Mouse (Mus musculus) CH12.LX (cell line): ENCODE measurements around the gene Pon3. TPM values are rescaled to one million over a fixed set of nuclear protein-coding genes. Genes with fewer than 3 reads are reported as not detected.

Source experiments
- DNase-seq: peaks from one replicate; pipeline ENCODE4 v3.0.0-alpha.2; 2013; ENCODE audit errors: extremely low read depth
- H3K27ac ChIP-seq: 2 replicates; pipeline ENCODE4 v1.5.1; 2012; ENCODE audit warnings: low read depth, mild to moderate bottlenecking, control low read depth, moderate library complexity; ENCODE audit not compliant: insufficient read depth
- H3K27me3 ChIP-seq: replicated peaks from 2 replicates; pipeline ENCODE3; 2012; ENCODE audit warnings: inconsistent platforms
- H3K36me3 ChIP-seq, 2 experiments: replicated peaks in 1 of 2; 2 replicates each; pipeline versions ENCODE3 to v1.6.1; 2012; ENCODE audit warnings: inconsistent platforms in 1 of 2, low read length in 1 of 2, mild to moderate bottlenecking in 1 of 2, mixed read lengths in 1 of 2, moderate library complexity in 1 of 2; ENCODE audit not compliant: control insufficient read depth in 1 of 2, insufficient read depth in 1 of 2
- H3K4me1 ChIP-seq, 2 experiments: 2 replicates each; pipeline ENCODE4 v1.6.1; 2012; ENCODE audit warnings: inconsistent platforms in 1 of 2, moderate library complexity in 1 of 2; ENCODE audit not compliant: insufficient read depth in 2 of 2, control insufficient read depth in 1 of 2
- H3K4me2 ChIP-seq: 2 replicates; pipeline ENCODE4 v1.6.1; 2012; ENCODE audit warnings: low read depth, mild to moderate bottlenecking, control low read depth; ENCODE audit not compliant: poor library complexity, insufficient read depth, severe bottlenecking
- H3K4me3 ChIP-seq, 3 experiments: fragments of 150-350 bp in 1 of 3; sonication (generic) in 1 of 3; replicated peaks in 1 of 3; 2 replicates each; pipeline versions ENCODE3 to v1.5.1; 2011 to 2012; ENCODE audit warnings: low read depth in 2 of 3, low read length in 2 of 3, mild to moderate bottlenecking in 2 of 3, moderate library complexity in 2 of 3, control low read depth in 1 of 3, improper control_type of control experiment in 1 of 3, inconsistent platforms in 1 of 3, mixed read lengths in 1 of 3; ENCODE audit not compliant: poor library complexity in 1 of 3
- H3K79me2 ChIP-seq: replicated peaks from 2 replicates; pipeline ENCODE4 v1.6.1; 2012; ENCODE audit warnings: mild to moderate bottlenecking, moderate library complexity; ENCODE audit not compliant: control insufficient read depth, poor library complexity, insufficient read depth, severe bottlenecking; ENCODE audit errors: extremely low read depth
- H3K9ac ChIP-seq: 2 replicates; pipeline ENCODE4 v1.6.1; 2012; ENCODE audit warnings: low read depth, mild to moderate bottlenecking, control low read depth, moderate library complexity; ENCODE audit not compliant: insufficient read depth
- H3K9me3 ChIP-seq: replicated peaks from 2 replicates; pipeline ENCODE3; 2012; ENCODE audit warnings: low read length, inconsistent platforms, mixed read lengths
- BHLHE40 ChIP-seq: IDR thresholded peaks from 2 replicates; pipeline ENCODE4 v1.6.1; 2011; ENCODE audit warnings: mild to moderate bottlenecking, low read depth, low read length, improper control_type of control experiment
- CHD2 ChIP-seq: IDR thresholded peaks from 2 replicates; pipeline ENCODE4 v1.6.1; 2011; ENCODE audit warnings: low read length, improper control_type of control experiment
- CTCF ChIP-seq, 2 experiments: IDR thresholded peaks in 1 of 2; conservative IDR thresholded peaks in 1 of 2; 2 replicates each; pipeline ENCODE4 v1.5.1; 2011 to 2012; ENCODE audit warnings: low read depth in 2 of 2, low read length in 2 of 2, improper control_type of control experiment in 1 of 2, inconsistent platforms in 1 of 2, mild to moderate bottlenecking in 1 of 2, moderate library complexity in 1 of 2
- GABPA ChIP-seq: IDR thresholded peaks from 2 replicates; pipeline ENCODE4 v1.6.1; 2012; ENCODE audit warnings: low read depth, low read length, improper control_type of control experiment, inconsistent platforms; ENCODE audit not compliant: insufficient replicate concordance
- IRF4 ChIP-seq: IDR thresholded peaks from 2 replicates; pipeline ENCODE4 v1.6.1; 2014; ENCODE audit warnings: low read depth, mild to moderate bottlenecking, inconsistent platforms, low read length, improper control_type of control experiment
- JUN ChIP-seq: IDR thresholded peaks from 2 replicates; pipeline ENCODE4 v1.6.1; 2011; ENCODE audit warnings: low read depth, mild to moderate bottlenecking, low read length, improper control_type of control experiment, moderate library complexity; ENCODE audit not compliant: insufficient read depth
- JUND ChIP-seq: conservative IDR thresholded peaks from 2 replicates; pipeline ENCODE4 v1.6.1; 2011; ENCODE audit warnings: low read depth, low read length, improper control_type of control experiment
- KAT2A ChIP-seq: IDR thresholded peaks from 2 replicates; pipeline ENCODE4 v1.6.1; 2012; ENCODE audit warnings: low read length, improper control_type of control experiment, inconsistent platforms; ENCODE audit not compliant: insufficient replicate concordance
- MAFK ChIP-seq: IDR thresholded peaks from 2 replicates; pipeline ENCODE4 v1.6.1; 2011; ENCODE audit warnings: low read length, improper control_type of control experiment; ENCODE audit not compliant: insufficient replicate concordance
- MAX ChIP-seq: IDR thresholded peaks from 2 replicates; pipeline ENCODE4 v1.6.1; 2011; ENCODE audit warnings: low read length, improper control_type of control experiment
- MEF2A ChIP-seq: IDR thresholded peaks from 2 replicates; pipeline ENCODE4 v1.6.1; 2014; ENCODE audit warnings: low read depth, mild to moderate bottlenecking, inconsistent platforms, low read length, improper control_type of control experiment, borderline replicate concordance
- MXI1 ChIP-seq: IDR thresholded peaks from 2 replicates; pipeline ENCODE4 v1.6.1; 2011; ENCODE audit warnings: mild to moderate bottlenecking, low read depth, low read length, improper control_type of control experiment
- MYC ChIP-seq: IDR thresholded peaks from 2 replicates; pipeline ENCODE4 v1.6.1; 2011; ENCODE audit warnings: low read depth, mild to moderate bottlenecking, improper control_type of control experiment, low read length
- NELFE ChIP-seq: IDR thresholded peaks from 2 replicates; pipeline ENCODE4 v1.6.1; 2011; ENCODE audit warnings: low read depth, low read length, improper control_type of control experiment
- POLR2AphosphoS2 ChIP-seq: IDR thresholded peaks from 2 replicates; pipeline ENCODE4 v1.6.1; 2011; ENCODE audit warnings: low read depth, low read length, improper control_type of control experiment
- RCOR1 ChIP-seq: conservative IDR thresholded peaks from 2 replicates; pipeline ENCODE4 v1.6.1; 2012; ENCODE audit warnings: low read depth, mild to moderate bottlenecking, inconsistent platforms, low read length, improper control_type of control experiment
- SIN3A ChIP-seq: IDR thresholded peaks from 2 replicates; pipeline ENCODE4 v1.6.1; 2012; ENCODE audit warnings: low read length, improper control_type of control experiment, inconsistent platforms
- SMC3 ChIP-seq: IDR thresholded peaks from 2 replicates; pipeline ENCODE4 v1.6.1; 2011; ENCODE audit warnings: low read depth, low read length, improper control_type of control experiment
- TBP ChIP-seq: conservative IDR thresholded peaks from 2 replicates; pipeline ENCODE4 v1.6.1; 2011; ENCODE audit warnings: low read depth, low read length, improper control_type of control experiment
- USF1 ChIP-seq: IDR thresholded peaks from 2 replicates; pipeline ENCODE4 v1.6.1; 2014; ENCODE audit warnings: low read depth, mild to moderate bottlenecking, inconsistent platforms, low read length, improper control_type of control experiment
- USF2 ChIP-seq: conservative IDR thresholded peaks from 2 replicates; pipeline ENCODE4 v1.6.1; 2011; ENCODE audit warnings: low read depth, low read length, improper control_type of control experiment
- ZC3H11A ChIP-seq: IDR thresholded peaks from 2 replicates; pipeline ENCODE4 v1.6.1; 2012; ENCODE audit warnings: low read depth, mild to moderate bottlenecking, inconsistent platforms, low read length, improper control_type of control experiment
- ZMIZ1 ChIP-seq: IDR thresholded peaks from 2 replicates; pipeline ENCODE4 v1.6.1; 2012; ENCODE audit warnings: low read depth, mild to moderate bottlenecking, inconsistent platforms, low read length, improper control_type of control experiment
- ZNF384 ChIP-seq: IDR thresholded peaks from 2 replicates; pipeline ENCODE4 v1.6.1; 2012; ENCODE audit warnings: low read depth, low read length, improper control_type of control experiment, inconsistent platforms
- dilution Hi-C: fragments of 300-500 bp; cut with MboI; formaldehyde crosslinking; loops from 2 replicates; pipeline ENCODE4 v1.14.3; 2020; ENCODE audit warnings: low sequenced_read_pairs; ENCODE audit not compliant: extremely low pct_unique_long_range_greater_than_20kb, extremely low pct_ligation_motif_present
- in situ Hi-C: fragments of 300-500 bp; cut with MboI; formaldehyde crosslinking; loops from 3 replicates; pipeline ENCODE4 v1.14.3; 2019; ENCODE audit warnings: low sequenced_read_pairs, low pct_ligation_motif_present, low pct_unique_long_range_greater_than_20kb, mixed read lengths
- polyA plus RNA-seq: library from polyadenylated mRNA; unstranded; fragments of >175 nt; gene quantifications from 2 replicates; pipeline ENCODE4 v1.2.1, GENCODE M21; 2012; ENCODE audit warnings: low read depth; ENCODE audit not compliant: insufficient read length
- total RNA-seq, 2 experiments: library from RNA; depleted of rRNA; stranded (reverse); fragments of 300-350 nt in 1 of 2; fragments of >200 nt in 1 of 2; gene quantifications; 2 replicates each; pipeline ENCODE4 v1.2.3; 2012 to 2014

Gene Pon3
- total and polyA plus RNA-seq, 3 experiments = 13.4 to 33.1 (median 27.5) TPM

- DNase-seq = no peak
- no peaks in the 10 kb centered on the region for H3K4me1 ChIP-seq
- in situ Hi-C loops = no loop called here
- no peak overlapping the region for H3K27ac ChIP-seq
- dilution Hi-C loops = no loop called here
- H3K4me3 ChIP-seq = no peak overlapping the region
- no peaks in the 10 kb centered on the region for H3K27me3 ChIP-seq
- H3K9ac ChIP-seq = no peak overlapping the region
- H3K9me3 ChIP-seq = no peaks in the 10 kb centered on the region
- no peaks in the 10 kb centered on the region for H3K36me3 ChIP-seq
- no peaks in the 10 kb centered on the region for H3K79me2 ChIP-seq
- no peak overlapping the region for H3K4me2 ChIP-seq
- no peak for TF ChIP-seq NELFE
- no peak for TF ChIP-seq GABPA
- TF ChIP-seq ZNF384 = no peak
- TF ChIP-seq ZC3H11A = no peak
- no peak for TF ChIP-seq MAX
- no peak for TF ChIP-seq TBP
- no peak for TF ChIP-seq JUN
- TF ChIP-seq CHD2 = no peak
- TF ChIP-seq JUND = no peak
- no peak for TF ChIP-seq BHLHE40
- TF ChIP-seq RCOR1 = no peak
- no peak for TF ChIP-seq SIN3A
- no peak for TF ChIP-seq KAT2A
Measured at GRCm38 (mm10) chr6:5188938-5189337, 67.1 kb downstream of the Pon3 start.

GRCm38 (mm10) chr6:5188036-5188435 is 68.0 kb downstream of the Pon3 start:
- Histone ChIP-seq H3K4me1 (no peaks in the 10 kb centered on the region), H3K4me3 (no peak overlapping the region), H3K27me3 (no peaks in the 10 kb centered on the region)
- DNase-seq = no peak
- TF ChIP-seq IRF4 (no peak), MXI1 (no peak)
- TF ChIP-seq, all 38 proteins: peak for 0
- in situ Hi-C loops = no loop called here
- Histone ChIP-seq H3K36me3 (no peaks in the 10 kb centered on the region), H3K79me2 (no peaks in the 10 kb centered on the region), H3K27ac (no peak overlapping the region), H3K4me2 (no peak overlapping the region), H3K9ac (no peak overlapping the region), H3K9me3 (no peaks in the 10 kb centered on the region)
- dilution Hi-C loops = no loop called here

- H3K9ac ChIP-seq = no peak overlapping the region
- no peaks in the 10 kb centered on the region for H3K36me3 ChIP-seq
- no peaks in the 10 kb centered on the region for H3K79me2 ChIP-seq
- H3K9me3 ChIP-seq = no peaks in the 10 kb centered on the region
- H3K27me3 ChIP-seq = no peaks in the 10 kb centered on the region
- no peak overlapping the region for H3K27ac ChIP-seq
- DNase-seq = no peak
- in situ Hi-C loops (no loop called here), dilution Hi-C loops (no loop called here)
- no peak overlapping the region for H3K4me2 ChIP-seq
- no peak for TF ChIP-seq MYC
- no peak for TF ChIP-seq SMC3
- TF ChIP-seq ZNF384 = no peak
- TF ChIP-seq TBP = no peak
- TF ChIP-seq POLR2AphosphoS2 = no peak
- TF ChIP-seq MEF2A = no peak
- no peak for TF ChIP-seq CHD2
- no peak for TF ChIP-seq MAX
- no peak for TF ChIP-seq USF2
- TF ChIP-seq MAFK = no peak
- no peak for TF ChIP-seq CTCF (conservative IDR thresholded peaks at IDR 0.05 in 1 of 2, IDR thresholded peaks at IDR 0.05 in 1 of 2; ENCODE audit: low read depth in 2 of 2, low read length in 2 of 2)
- TF ChIP-seq USF1 = no peak
- no peak for TF ChIP-seq ZMIZ1
- no peaks in the 10 kb centered on the region for H3K4me1 ChIP-seq
- H3K4me3 ChIP-seq = no peak overlapping the region
Measured at GRCm38 (mm10) chr6:5187586-5187985, 68.5 kb downstream of the Pon3 start.
